Mouse (Mus musculus): Measurements from ENCODE around the gene Mlec.

Mlec gene

GRCm38 (mm10) chr5:115158040-115158983, at the start of gene Mlec:
TSS of gene Mlec (minus strand) at chr5:115158179.
- DNase-seq (ENCODE audit: low read depth, low spot score), result peak; percentile 98

- DNase-seq (ENCODE audit: low read depth, low spot score), result no peak
Observed at GRCm38 (mm10) chr5:115207244-115207643, 49.3 kb upstream of the Mlec start.

GRCm38 (mm10) chr5:115204562-115205311, 46.8 kb upstream of the Mlec start:
- peak; percentile 34 for DNase-seq (ENCODE audit: low read depth, low spot score)

GRCm38 (mm10) chr5:115203735-115204561, 46.0 kb upstream of the Mlec start:
- DNase-seq (ENCODE audit: low read depth, low spot score), result peak; percentile 88

- no peak for DNase-seq (ENCODE audit: low read depth, low spot score)
Observed at GRCm38 (mm10) chr5:115194626-115195221, 36.7 kb upstream of the Mlec start.

- DNase-seq (ENCODE audit: low read depth, low spot score), result peak; percentile 56
Observed at GRCm38 (mm10) chr5:115193669-115194625, 36.0 kb upstream of the Mlec start, which contains the start of gene Cabp1. TSS of gene Cabp1 (minus strand) at chr5:115194381.

- DNase-seq (ENCODE audit: low read depth, low spot score), result peak; percentile 75
Observed at GRCm38 (mm10) chr5:115193226-115193625, 35.2 kb upstream of the Mlec start.

GRCm38 (mm10) chr5:115192828-115193195, 34.8 kb upstream of the Mlec start:
- no peak for DNase-seq (ENCODE audit: low read depth, low spot score)

- DNase-seq (ENCODE audit: low read depth, low spot score), result no peak
Observed at GRCm38 (mm10) chr5:115191880-115192827, 34.2 kb upstream of the Mlec start.

GRCm38 (mm10) chr5:115190081-115190480, 32.1 kb upstream of the Mlec start:
- DNase-seq (ENCODE audit: low read depth, low spot score), result no peak

- peak; percentile 89 for DNase-seq (ENCODE audit: low read depth, low spot score)
Observed at GRCm38 (mm10) chr5:115188824-115189223, 30.8 kb upstream of the Mlec start.

GRCm38 (mm10) chr5:115187188-115188131, 29.5 kb upstream of the Mlec start:
- DNase-seq (ENCODE audit: low read depth, low spot score), result peak; percentile 96

GRCm38 (mm10) chr5:115186371-115187073, 28.5 kb upstream of the Mlec start:
- DNase-seq (ENCODE audit: low read depth, low spot score), result no peak

- peak; percentile 80 for DNase-seq (ENCODE audit: low read depth, low spot score)
Observed at GRCm38 (mm10) chr5:115184726-115185125, 26.7 kb upstream of the Mlec start.

- DNase-seq (ENCODE audit: low read depth, low spot score), result no peak
Observed at GRCm38 (mm10) chr5:115183482-115183881, 25.5 kb upstream of the Mlec start.

GRCm38 (mm10) chr5:115182925-115183324, 24.9 kb upstream of the Mlec start:
- no peak for DNase-seq (ENCODE audit: low read depth, low spot score)

Measured in ES-CJ7 (cell line).